Mouse (Mus musculus) Patski (cell line): Measurements from ENCODE around the gene Pln. TPM values are rescaled to one million over a fixed set of nuclear protein-coding genes. Genes with fewer than 3 reads are reported as not detected.

Experiments
- ATAC-seq: fragments of 100-300 bp; one replicate; pipeline ENCODE4 v1.8.0; 2021
- CTCF ChIA-PET: fragments of 350-600 bp; sonication (Branson Sonifier 250); formaldehyde crosslinking; loops from one replicate; lab custom pipeline; 2022; ENCODE audit warnings: inconsistent platforms; lab: Charles Lee
- POLR2A ChIA-PET: fragments of 350-600 bp; sonication (Branson Sonifier 250); formaldehyde crosslinking; loops from one replicate; lab custom pipeline; 2022; ENCODE audit warnings: antibody characterized with exemption, inconsistent platforms; lab: Charles Lee
- DNase-seq: peaks from one replicate; pipeline ENCODE4 v3.0.0-alpha.2; 2011; ENCODE audit warnings: low read depth, low spot score
- H3K27me3 ChIP-seq: fragments of 371-371 bp; one replicate; pipeline ENCODE4 v1.5.1; 2021
- CTCF ChIP-seq: fragments of 100-300 bp; IDR thresholded peaks from one replicate; pipeline ENCODE4 v1.5.1; 2021
- in situ Hi-C: fragments of 300-500 bp; cut with MboI; formaldehyde crosslinking; loops from 3 replicates; pipeline ENCODE4 v1.11.1; 2018; ENCODE audit warnings: low pct_unique_long_range_greater_than_20kb, mixed read lengths
- polyA plus RNA-seq: library from polyadenylated mRNA; unstranded; gene quantifications from one replicate; pipeline ENCODE4 v1.2.3, GENCODE M21; 2021

The Pln gene
- polyA plus RNA-seq, 1 experiment from 2014 or later = 0.13 TPM

DNA sequence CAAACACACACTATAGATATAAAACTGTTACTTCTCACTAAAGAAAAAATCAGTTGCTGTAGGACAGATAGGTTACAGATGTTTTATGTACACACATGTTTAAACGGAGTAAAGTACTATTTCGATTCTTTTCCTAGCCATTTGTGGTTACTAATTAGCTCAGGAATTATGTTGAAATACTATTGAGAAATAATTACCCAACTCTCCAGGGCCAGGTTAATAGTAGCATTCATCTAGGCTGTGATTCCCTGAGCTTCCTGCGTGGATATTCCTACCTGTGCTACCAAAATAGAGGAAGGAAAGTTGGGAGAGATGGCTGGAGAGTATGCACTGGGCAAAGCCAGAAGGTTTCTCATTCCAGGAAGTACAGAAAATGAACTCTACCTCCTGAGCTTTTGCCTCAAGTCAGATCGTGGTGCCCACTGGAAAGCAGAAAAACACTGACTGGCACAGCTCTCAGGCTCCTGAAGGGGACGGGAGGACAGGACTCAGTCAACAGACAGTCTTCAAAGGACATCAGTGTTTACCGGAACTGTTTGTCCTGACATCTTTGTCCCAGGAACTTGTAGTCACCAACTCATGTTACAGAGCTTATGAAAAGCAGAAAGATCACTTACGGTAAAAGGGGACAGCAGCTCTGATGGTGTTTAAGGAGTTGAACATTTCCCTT is 45.4 kb downstream of the Pln start:
- CTCF ChIA-PET = interaction anchor here (1.0 to 1.4 kb wide), 4 partner anchors 11 to 73 kb away, joined by 3 to 4 read pairs (median 3); no protein-coding TSS in a partner anchor
- no peak for DNase-seq
- POLR2A ChIA-PET = interaction anchor here (0.5 kb wide), 1 partner anchor 33 kb away, joined by 3 read pairs; no protein-coding TSS in a partner anchor
- ATAC-seq = no peak
- no peak for TF ChIP-seq CTCF
- in situ Hi-C loops = no loop called here
- no peaks in the 10 kb centered on the region for H3K27me3 ChIP-seq

GRCm38 (mm10) chr10:53384896-53385295 is 47.4 kb downstream of the Pln start:
- TF ChIP-seq CTCF = no peak
- no peak for ATAC-seq
- in situ Hi-C loops = no loop called here
- no peaks in the 10 kb centered on the region for H3K27me3 ChIP-seq
- ChIA-PET POLR2A (no interaction called here), CTCF (interaction anchor here (0.9 kb wide), 1 partner anchor 8 kb away, joined by 3 read pairs; no protein-coding TSS in a partner anchor)
- DNase-seq = no peak

- DNase-seq (no peak), ATAC-seq (no peak)
- POLR2A ChIA-PET = no interaction called here
- H3K27me3 ChIP-seq = no peaks in the 10 kb centered on the region
- in situ Hi-C loops = no loop called here
- CTCF ChIA-PET = no interaction called here
- TF ChIP-seq CTCF = no peak
Measured at GRCm38 (mm10) chr10:53385438-53385837, 48.0 kb downstream of the Pln start.

- POLR2A ChIA-PET = no interaction called here
- ATAC-seq (no peak), DNase-seq (no peak)
- H3K27me3 ChIP-seq = no peaks in the 10 kb centered on the region
- in situ Hi-C loops = no loop called here
- CTCF ChIA-PET = no interaction called here
- TF ChIP-seq CTCF = no peak
Measured at GRCm38 (mm10) chr10:53388227-53388920, 50.9 kb downstream of the Pln start.

DNA sequence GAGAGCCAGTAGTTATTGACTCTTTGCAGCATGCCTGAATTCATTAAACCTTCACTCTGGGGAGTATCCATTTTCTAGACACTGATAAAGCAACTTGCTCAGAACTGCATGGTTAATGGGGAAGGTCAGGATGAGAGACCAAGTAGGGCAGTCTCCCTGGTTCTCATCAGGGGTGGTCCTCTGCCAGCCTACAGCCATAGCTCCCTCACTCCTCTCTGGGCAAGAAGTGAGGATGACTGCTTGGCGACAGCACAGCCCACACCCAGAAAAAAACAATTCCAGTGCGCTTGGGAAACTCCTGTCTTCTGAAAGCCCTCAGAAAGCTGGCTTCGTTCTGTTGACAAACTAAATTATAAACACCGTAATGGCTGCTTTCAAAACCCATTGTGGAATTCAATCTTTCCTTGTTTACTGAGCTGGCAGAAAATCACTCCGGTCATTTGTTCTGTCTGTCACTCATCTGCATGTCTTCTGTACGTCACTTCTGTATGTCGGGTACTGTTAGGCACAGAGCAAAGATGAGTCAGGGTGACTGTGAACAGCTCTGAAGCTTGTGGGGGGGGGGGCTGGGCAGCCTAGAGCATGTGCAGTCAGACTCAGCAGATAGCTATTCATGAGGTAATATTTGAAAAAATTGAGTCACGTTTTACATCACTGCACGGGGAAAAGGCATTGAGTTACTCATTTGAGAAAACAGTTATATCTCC is 57.6 kb downstream of the Pln start:
- H3K27me3 ChIP-seq = no peaks in the 10 kb centered on the region
- CTCF ChIA-PET = interaction anchor here (0.9 kb wide), 1 partner anchor 16 kb away, joined by 3 read pairs; the partner anchor contains the start of gene Cep85l
- ATAC-seq (peak; percentile 90), DNase-seq (peak; percentile 44)
- no peak for TF ChIP-seq CTCF
- POLR2A ChIA-PET = interaction anchor here (0.7 kb wide), 1 partner anchor 35 kb away, joined by 3 read pairs; no protein-coding TSS in a partner anchor
- in situ Hi-C loops = no loop called here

Other genes starting within 250 kb of the Pln start
- gene Cep85l, start 42.3 kb downstream of the Pln start, polyA plus RNA-seq = 3.3 TPM